Mouse (Mus musculus): ENCODE measurements around the gene Cby1.

GRCm38 (mm10) chr15:79693740-79694139 lies 34.7 kb downstream of the Cby1 start:
- no peak for TF ChIP-seq POLR2A (IDR thresholded peaks at IDR 0.05; ENCODE audit: low read depth, low read length)
- TF ChIP-seq CTCF (IDR thresholded peaks at IDR 0.05; ENCODE audit: borderline replicate concordance, insufficient read depth, low read length): no peak
